In genomic region chr10:84656618-84657017, GRCm38 (mm10) we compare ENCODE assay signal across 8 mouse cellular contexts. TPM values are rescaled to one million over a fixed set of nuclear protein-coding genes. Genes with fewer than 3 reads are reported as not detected.
A peak's percentile ranks its signal among the peaks of the same experiment; 100 is the strongest.
DNase-seq lines count a peak whose midpoint lies in the region; ATAC-seq lines count a peak whose summit lies in the region.
"Had no signal": no experiment of that assay in that cellular context is flagged by ENCODE, and none has a peak within 500 bp of the region (broad histone marks: within the 10 kb centered on the region; RNA-seq: fewer than 3 reads in every experiment).

No protein-coding gene starts in this region.

- H3K9ac ChIP-seq in kidney, embryonic 14.5 days (ENCODE audit: low read depth, low read length), result no peak overlapping the region
- H3K9ac ChIP-seq: hindbrain, embryonic 15.5 days had no signal

- no peak overlapping the region for H3K27ac ChIP-seq in kidney, embryonic 14.5 days (ENCODE audit: low read depth, low read length)

- H3K4me2 ChIP-seq in kidney, embryonic 14.5 days (replicated peaks; ENCODE audit: low read depth, low read length), result no peak overlapping the region
- H3K4me2 ChIP-seq: hindbrain, embryonic 15.5 days had no signal

- ATAC-seq in kidney, embryonic 14.5 days (ENCODE audit: low FRiP score, low TSS enrichment), result no peak

- no peaks in the 10 kb centered on the region for H3K9me3 ChIP-seq in kidney, embryonic 14.5 days (ENCODE audit: control insufficient read depth, low read length)
- H3K9me3 ChIP-seq: hindbrain, embryonic 15.5 days had no signal

- intact Hi-C loops in gastrocnemius, postnatal 36 days (cut with DNase I), result no loop called here

- H3K4me1 ChIP-seq in kidney, embryonic 14.5 days (ENCODE audit: control insufficient read depth, insufficient read depth, low read length), result 0 out of 2 replicates have a peak, but pooled peaks cover 7% of the 10 kb centered on the region

- 79% methylated on average over 4 of the region's 4 CpGs for WGBS in kidney, embryonic 14.5 days

- peak; percentile 52 for DNase-seq in kidney, adult 11 months
- peak; percentile 67 for DNase-seq in fibroblast of lung, adult 2 months (ENCODE audit: low read depth)
- peak; percentile 50 to 65 for DNase-seq in gastrocnemius, postnatal 36 days
- peak; percentile 64 to 72 for DNase-seq in lung, adult 18-20 months
- DNase-seq in spleen, adult 12 weeks (ENCODE audit: low spot score), result no peak
- no peak for DNase-seq in layer of hippocampus, postnatal 10 days (ENCODE audit: low spot score in 2 of 2)

- peaks cover 10% of the 10 kb centered on the region; the same call in 1 of the 2 replicates for H3K36me3 ChIP-seq in kidney, embryonic 14.5 days (ENCODE audit: control insufficient read depth, insufficient read depth, low read length)

- H3K4me3 ChIP-seq in kidney, embryonic 14.5 days (ENCODE audit: low read length), result no peak overlapping the region
- H3K4me3 ChIP-seq: hindbrain, embryonic 15.5 days had no signal

- no peaks in the 10 kb centered on the region for H3K27me3 ChIP-seq in kidney, embryonic 14.5 days (ENCODE audit: control insufficient read depth, insufficient read depth, low read length)
- H3K27me3 ChIP-seq: hindbrain, embryonic 15.5 days had no signal

RNA-seq across cellular contexts. Expression of gene Polr3b, which starts 34.5 kb away (rescaled TPM):
- polyA plus RNA-seq in kidney, embryonic 14.5 days (2014; fragmentation: Nextera tagmentation; extraction: Ambion mirVana), result 12.3 and 21.7 TPM in 2 replicates
- 10 to 100 TPM in 1 of 2 experiments, 1 to 10 TPM in 1; 8.2 to 10.9 TPM for total RNA-seq in gastrocnemius, postnatal 36 days (2021)
- 10 to 100 TPM; 15.5 to 15.9 TPM for total RNA-seq in layer of hippocampus, postnatal 10 days (2021)

Comparison
In these comparisons a context has a peak if more than half of its experiments do, and no peak if none do; other contexts are left out.
1. DNase-seq: peak in kidney, adult 11 months (single experiment), fibroblast of lung, adult 2 months (single experiment), gastrocnemius, postnatal 36 days (2 of 2) and lung, adult 18-20 months (2 of 2); none in spleen, adult 12 weeks (single experiment) and layer of hippocampus, postnatal 10 days (0 of 2).